Mouse (Mus musculus): Measurements from ENCODE around the gene Tpp2.

- TF ChIP-seq POLR2A (IDR thresholded peaks at IDR 0.05; ENCODE audit: control insufficient read depth, low read depth, low read length) (peak; percentile 97), CTCF (IDR thresholded peaks at IDR 0.05; ENCODE audit: control insufficient read depth, insufficient read depth, insufficient replicate concordance, low read depth, low read length) (peak; percentile 8; the same call in 1 of the 2 replicates)
Measured at GRCm38 (mm10) chr1:43933488-43934415, at the start of gene Tpp2.
